Mouse (Mus musculus): ENCODE results near the gene Lmod1. TPM values are rescaled to one million over a fixed set of nuclear protein-coding genes. Genes with fewer than 3 reads are reported as not detected.
"Not testable (repeated sequence)": the region's sequence is repeated elsewhere in the genome, so short reads cannot be mapped to it uniquely, and the experiment has no call there.

Lmod1 gene
- polyA plus RNA-seq, 1 experiment from 2014 or later, result 0.15 TPM

DNA sequence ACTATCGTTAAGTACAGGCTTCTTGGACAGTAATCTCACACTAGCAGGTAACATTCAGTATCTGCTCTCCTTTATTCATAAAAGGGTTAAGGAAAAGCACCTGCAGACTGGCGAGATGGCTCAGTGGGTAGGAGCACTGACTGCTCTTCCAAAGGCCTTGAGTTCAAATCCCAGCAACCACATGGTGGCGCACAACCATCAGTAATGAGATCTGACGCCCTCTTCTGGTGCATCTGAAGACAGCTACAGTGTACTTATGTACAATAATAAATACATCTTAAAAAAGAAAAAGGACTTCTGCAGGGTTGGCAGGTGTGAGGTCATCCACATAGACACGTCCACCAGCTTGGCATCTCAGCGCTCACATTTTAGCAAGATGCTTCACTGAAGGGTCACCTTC, 57.0 kb downstream of the Lmod1 start:
- not testable (repeated sequence) for H3K4me2 ChIP-seq (ENCODE audit: low read length); H3K27me3 ChIP-seq (replicated peaks; ENCODE audit: control insufficient read depth, insufficient read depth, low read length); H3K9ac ChIP-seq (replicated peaks; ENCODE audit: low read depth, low read length); H3K4me3 ChIP-seq (replicated peaks; ENCODE audit: low read length); H3K27ac ChIP-seq (ENCODE audit: low read length); ATAC-seq; H3K4me1 ChIP-seq (replicated peaks; ENCODE audit: control insufficient read depth, insufficient read depth, low read length); H3K9me3 ChIP-seq (ENCODE audit: control insufficient read depth, low read length)
- WGBS, result 62% methylated on average over 6 of the region's 6 CpGs
- peaks cover 33% of the 10 kb centered on the region for H3K36me3 ChIP-seq (ENCODE audit: control insufficient read depth, insufficient read depth)

DNA sequence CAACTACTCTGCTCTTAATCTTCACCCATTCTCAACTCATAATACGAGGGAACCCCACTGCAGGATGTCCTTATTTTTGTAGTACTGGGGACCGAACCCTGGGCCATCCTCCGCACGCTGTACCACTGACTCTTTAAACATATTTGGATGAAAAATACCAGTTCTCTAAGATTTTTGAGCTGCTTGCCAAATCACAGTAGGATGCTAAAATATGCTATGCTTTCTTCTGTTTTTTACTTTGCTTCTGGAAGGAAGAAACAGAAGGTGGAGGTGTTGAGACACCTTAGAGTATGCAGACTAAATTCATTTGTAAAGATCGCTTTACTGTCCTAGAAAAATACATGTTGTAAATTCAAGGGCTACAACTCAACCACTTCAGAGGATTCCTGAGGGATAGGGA, 59.6 kb downstream of the Lmod1 start:
- H3K36me3 ChIP-seq (ENCODE audit: control insufficient read depth, insufficient read depth), result peaks cover 52% of the 10 kb centered on the region
- H3K27me3 ChIP-seq (replicated peaks; ENCODE audit: control insufficient read depth, insufficient read depth, low read length), result no peaks in the 10 kb centered on the region
- no peak overlapping the region for H3K4me2 ChIP-seq (ENCODE audit: low read length)
- H3K9ac ChIP-seq (replicated peaks; ENCODE audit: low read depth, low read length), result no peak overlapping the region
- H3K4me3 ChIP-seq (replicated peaks; ENCODE audit: low read length), result no peak overlapping the region
- H3K4me1 ChIP-seq (replicated peaks; ENCODE audit: control insufficient read depth, insufficient read depth, low read length), result peaks cover 6% of the 10 kb centered on the region; the same call in 1 of the 2 replicates
- WGBS, result 95% methylated on average over 5 of the region's 5 CpGs
- ATAC-seq, result no peak
- H3K27ac ChIP-seq (ENCODE audit: low read length), result no peak overlapping the region
- no peaks in the 10 kb centered on the region for H3K9me3 ChIP-seq (ENCODE audit: control insufficient read depth, low read length)

DNA sequence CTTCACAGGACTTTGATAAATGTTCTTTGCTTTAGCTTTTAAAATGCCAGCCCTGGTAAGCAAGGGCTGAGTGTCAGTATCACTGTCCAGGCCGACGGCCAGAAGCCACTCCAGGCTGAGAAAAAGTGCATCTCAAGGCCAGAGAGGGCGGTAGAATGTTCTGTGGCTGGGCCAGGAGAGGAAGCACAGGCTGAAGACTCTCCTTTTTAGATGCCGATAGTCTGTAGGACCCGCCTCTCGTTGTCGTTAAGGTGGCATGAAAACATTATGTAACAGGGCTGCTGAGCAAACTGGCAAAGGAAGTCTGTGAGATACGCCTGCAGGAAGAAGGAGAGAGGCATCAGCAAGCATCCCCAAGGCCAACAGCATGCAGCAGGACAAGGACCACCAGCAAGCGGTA, 60.6 kb downstream of the Lmod1 start:
- peaks cover 59% of the 10 kb centered on the region for H3K36me3 ChIP-seq (ENCODE audit: control insufficient read depth, insufficient read depth)
- peaks cover 6% of the 10 kb centered on the region; the same call in 1 of the 2 replicates for H3K4me1 ChIP-seq (replicated peaks; ENCODE audit: control insufficient read depth, insufficient read depth, low read length)
- H3K9ac ChIP-seq (replicated peaks; ENCODE audit: low read depth, low read length), result no peak overlapping the region
- no peak overlapping the region for H3K27ac ChIP-seq (ENCODE audit: low read length)
- no peaks in the 10 kb centered on the region for H3K9me3 ChIP-seq (ENCODE audit: control insufficient read depth, low read length)
- no peak overlapping the region for H3K4me3 ChIP-seq (replicated peaks; ENCODE audit: low read length)
- H3K4me2 ChIP-seq (ENCODE audit: low read length), result no peak overlapping the region
- H3K27me3 ChIP-seq (replicated peaks; ENCODE audit: control insufficient read depth, insufficient read depth, low read length), result no peaks in the 10 kb centered on the region
- 88% methylated on average over 9 of the region's 9 CpGs for WGBS
- no peak for ATAC-seq

DNA sequence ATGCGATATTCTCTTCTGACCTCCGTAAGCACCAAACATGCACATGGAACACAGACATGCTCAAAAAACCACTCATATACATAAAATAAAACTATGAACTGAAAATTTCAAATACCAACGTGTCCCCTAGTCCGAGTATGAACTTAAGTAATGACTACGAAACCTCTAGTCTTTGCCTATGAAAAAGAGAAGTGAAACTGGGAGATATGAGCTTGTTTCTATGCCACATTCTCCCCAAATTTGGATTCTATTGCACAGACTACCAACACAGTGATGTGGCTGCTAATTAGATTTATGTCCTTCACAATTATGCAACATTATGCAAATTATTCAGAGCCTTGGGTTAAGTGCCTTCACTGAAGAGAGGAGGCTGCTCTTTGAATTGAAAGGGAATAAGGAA, 74.9 kb downstream of the Lmod1 start:
- Histone ChIP-seq H3K27me3 (replicated peaks; ENCODE audit: control insufficient read depth, insufficient read depth, low read length) (no peaks in the 10 kb centered on the region), H3K4me1 (replicated peaks; ENCODE audit: control insufficient read depth, insufficient read depth, low read length) (no peaks in the 10 kb centered on the region), H3K4me3 (replicated peaks; ENCODE audit: low read length) (no peak overlapping the region), H3K36me3 (ENCODE audit: control insufficient read depth, insufficient read depth) (peaks cover 48% of the 10 kb centered on the region), H3K4me2 (ENCODE audit: low read length) (no peak overlapping the region), H3K27ac (ENCODE audit: low read length) (no peak overlapping the region), H3K9ac (replicated peaks; ENCODE audit: low read depth, low read length) (no peak overlapping the region), H3K9me3 (ENCODE audit: control insufficient read depth, low read length) (no peaks in the 10 kb centered on the region)
- no peak for ATAC-seq
- 94% methylated on average over 5 of the region's 5 CpGs for WGBS

DNA sequence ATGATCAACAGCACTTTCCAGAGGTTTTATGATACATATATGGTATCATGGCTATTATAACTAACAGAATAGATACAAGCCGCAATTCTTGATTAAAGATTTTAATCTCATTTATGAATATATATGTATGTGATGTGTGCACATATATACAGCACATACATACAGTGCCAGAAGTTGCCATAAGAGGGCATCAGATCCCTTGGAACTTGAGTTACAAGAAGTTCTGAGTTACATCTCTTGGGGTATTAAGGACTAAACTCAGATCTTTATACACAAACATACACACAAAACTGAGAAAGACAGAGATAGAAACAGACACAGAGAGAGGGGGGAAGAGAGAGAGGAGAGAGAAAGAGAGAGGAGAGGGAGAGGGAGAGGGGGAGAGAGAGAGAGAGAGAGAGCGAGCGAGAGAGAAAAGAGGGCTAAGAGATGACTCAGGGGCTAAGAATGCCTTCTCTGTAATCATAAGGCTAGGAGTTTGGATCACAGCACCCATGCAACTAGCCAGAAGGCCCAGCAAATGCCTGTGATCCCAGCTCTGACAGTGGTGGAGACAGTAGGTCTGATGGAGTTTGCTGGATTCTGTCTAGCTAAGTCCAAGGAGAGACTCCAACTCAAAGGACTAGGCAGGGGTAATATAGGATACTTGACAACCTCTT, 77.0 kb downstream of the Lmod1 start:
- 98% methylated on average over 3 of the region's 3 CpGs for WGBS
- H3K9me3 ChIP-seq (ENCODE audit: control insufficient read depth, low read length), result no peaks in the 10 kb centered on the region

DNA sequence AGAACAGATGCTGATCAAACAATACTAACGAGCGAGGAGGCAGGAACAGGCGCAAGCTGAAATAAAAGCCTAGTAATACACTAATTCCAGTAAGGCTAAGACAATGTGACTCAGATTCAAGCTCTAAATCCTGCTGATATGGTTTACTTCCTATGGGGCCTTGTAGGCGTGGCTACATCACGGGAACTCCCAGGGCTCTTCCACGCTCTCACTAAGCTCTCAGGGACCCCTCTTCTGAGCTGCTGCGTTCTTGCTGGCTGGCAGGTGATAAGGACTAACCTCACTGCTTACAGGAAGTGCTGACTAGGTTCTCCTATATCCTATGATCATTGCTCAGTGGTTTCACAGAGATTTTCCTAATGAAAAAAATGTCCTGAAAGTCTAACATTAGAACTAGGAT, 80.7 kb downstream of the Lmod1 start:
- 58% methylated on average over 7 of the region's 7 CpGs for WGBS
- no peak overlapping the region for H3K27ac ChIP-seq (ENCODE audit: low read length)
- H3K27me3 ChIP-seq (replicated peaks; ENCODE audit: control insufficient read depth, insufficient read depth, low read length), result no peaks in the 10 kb centered on the region
- no peaks in the 10 kb centered on the region for H3K4me1 ChIP-seq (replicated peaks; ENCODE audit: control insufficient read depth, insufficient read depth, low read length)
- H3K4me2 ChIP-seq (ENCODE audit: low read length), result no peak overlapping the region
- no peak for ATAC-seq
- no peak overlapping the region for H3K9ac ChIP-seq (replicated peaks; ENCODE audit: low read depth, low read length)
- H3K9me3 ChIP-seq (ENCODE audit: control insufficient read depth, low read length), result no peaks in the 10 kb centered on the region
- H3K36me3 ChIP-seq (ENCODE audit: control insufficient read depth, insufficient read depth), result peaks cover 67% of the 10 kb centered on the region
- no peak overlapping the region for H3K4me3 ChIP-seq (replicated peaks; ENCODE audit: low read length)

More for the DNA sequence above, 77.0 kb downstream of the Lmod1 start:
- Histone ChIP-seq H3K36me3 (ENCODE audit: control insufficient read depth, insufficient read depth) (peaks cover 56% of the 10 kb centered on the region), H3K4me3 (replicated peaks; ENCODE audit: low read length) (no peak overlapping the region), H3K27me3 (replicated peaks; ENCODE audit: control insufficient read depth, insufficient read depth, low read length) (no peaks in the 10 kb centered on the region), H3K4me2 (ENCODE audit: low read length) (no peak overlapping the region), H3K9ac (replicated peaks; ENCODE audit: low read depth, low read length) (no peak overlapping the region), H3K4me1 (replicated peaks; ENCODE audit: control insufficient read depth, insufficient read depth, low read length) (no peaks in the 10 kb centered on the region), H3K27ac (ENCODE audit: low read length) (no peak overlapping the region)
- no peak for ATAC-seq

DNA sequence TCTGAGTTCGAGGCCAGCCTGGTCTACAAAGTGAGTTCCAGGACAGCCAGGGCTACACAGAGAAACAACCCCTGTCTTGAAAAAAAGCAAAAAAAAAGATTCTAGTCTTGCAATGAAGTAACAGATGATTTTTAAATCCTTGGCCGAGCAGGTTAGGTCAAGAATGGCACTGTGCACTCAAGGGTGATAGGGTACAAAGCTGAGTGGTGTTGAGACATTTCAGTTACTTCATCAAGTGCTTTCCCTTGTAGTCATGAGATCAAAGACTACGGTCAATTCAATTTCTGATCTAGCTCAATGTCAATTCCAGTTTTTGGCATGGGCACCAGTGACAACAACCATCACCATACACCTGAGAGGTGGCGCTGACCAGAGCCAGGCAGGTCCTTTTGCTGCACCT, 84.4 kb downstream of the Lmod1 start:
- 97% methylated on average over 4 of the region's 4 CpGs for whole genome bisulfite sequencing
- Histone ChIP-seq H3K36me3 (ENCODE audit: control insufficient read depth, insufficient read depth) (peaks cover 59% of the 10 kb centered on the region), H3K4me3 (replicated peaks; ENCODE audit: low read length) (no peak overlapping the region), H3K27ac (ENCODE audit: low read length) (no peak overlapping the region), H3K9ac (replicated peaks; ENCODE audit: low read depth, low read length) (no peak overlapping the region), H3K4me2 (ENCODE audit: low read length) (no peak overlapping the region), H3K4me1 (replicated peaks; ENCODE audit: control insufficient read depth, insufficient read depth, low read length) (no peaks in the 10 kb centered on the region), H3K27me3 (replicated peaks; ENCODE audit: control insufficient read depth, insufficient read depth, low read length) (no peaks in the 10 kb centered on the region), H3K9me3 (ENCODE audit: control insufficient read depth, low read length) (no peaks in the 10 kb centered on the region)
- no peak for ATAC-seq

DNA sequence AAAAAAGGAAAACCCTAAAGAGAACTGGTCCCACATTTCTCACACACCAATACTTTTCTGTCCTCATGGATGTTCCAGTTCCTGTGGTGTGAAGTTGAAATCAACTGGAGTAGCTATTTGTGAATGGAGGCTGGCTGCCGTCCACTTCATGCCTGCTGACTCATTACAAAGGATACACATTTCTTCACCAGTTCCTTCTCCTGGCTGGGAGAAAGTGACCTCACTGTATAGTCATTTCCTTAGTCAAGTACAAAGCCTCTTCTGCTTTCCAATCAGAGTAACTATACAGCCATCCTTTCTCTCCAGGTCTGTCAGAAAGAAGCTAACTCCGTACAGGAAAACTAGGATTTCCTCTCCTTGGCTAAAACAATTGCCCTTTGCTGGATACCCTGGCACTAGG, 86.4 kb downstream of the Lmod1 start:
- no peak overlapping the region for H3K27ac ChIP-seq (ENCODE audit: low read length)
- H3K36me3 ChIP-seq (ENCODE audit: control insufficient read depth, insufficient read depth), result peaks cover 53% of the 10 kb centered on the region
- no peak for ATAC-seq
- no peak overlapping the region for H3K4me3 ChIP-seq (replicated peaks; ENCODE audit: low read length)
- no peak overlapping the region for H3K4me2 ChIP-seq (ENCODE audit: low read length)
- WGBS, result 51% methylated on average over 2 of the region's 2 CpGs
- H3K9me3 ChIP-seq (ENCODE audit: control insufficient read depth, low read length), result no peaks in the 10 kb centered on the region
- H3K27me3 ChIP-seq (replicated peaks; ENCODE audit: control insufficient read depth, insufficient read depth, low read length), result no peaks in the 10 kb centered on the region
- H3K9ac ChIP-seq (replicated peaks; ENCODE audit: low read depth, low read length), result no peak overlapping the region
- H3K4me1 ChIP-seq (replicated peaks; ENCODE audit: control insufficient read depth, insufficient read depth, low read length), result no peaks in the 10 kb centered on the region

DNA sequence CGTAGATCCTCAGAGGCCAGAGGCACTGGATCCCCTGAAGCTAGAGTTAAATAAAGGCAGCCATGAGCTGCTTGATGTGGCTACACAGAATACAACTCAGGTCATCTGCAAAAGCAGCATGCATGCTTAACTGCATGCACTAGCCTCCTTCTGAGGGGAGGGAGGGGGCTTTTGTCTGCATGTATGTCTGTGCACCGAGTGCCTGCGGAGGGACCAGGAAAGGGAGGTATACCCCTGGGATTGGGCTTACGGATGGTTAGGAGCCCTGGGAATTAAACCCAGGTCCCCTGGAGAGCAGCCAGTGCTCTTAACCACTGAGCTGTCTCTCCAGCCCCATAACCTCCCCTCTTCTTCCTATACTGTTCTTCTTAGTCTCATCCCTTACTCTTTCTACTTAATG, 87.5 kb downstream of the Lmod1 start:
- peaks cover 53% of the 10 kb centered on the region for H3K36me3 ChIP-seq (ENCODE audit: control insufficient read depth, insufficient read depth)
- H3K4me2 ChIP-seq (ENCODE audit: low read length), result no peak overlapping the region
- H3K27me3 ChIP-seq (replicated peaks; ENCODE audit: control insufficient read depth, insufficient read depth, low read length), result no peaks in the 10 kb centered on the region
- ATAC-seq, result no peak
- WGBS, result 88% methylated on average over 4 of the region's 4 CpGs
- H3K9me3 ChIP-seq (ENCODE audit: control insufficient read depth, low read length), result no peaks in the 10 kb centered on the region
- H3K9ac ChIP-seq (replicated peaks; ENCODE audit: low read depth, low read length), result no peak overlapping the region
- H3K4me3 ChIP-seq (replicated peaks; ENCODE audit: low read length), result no peak overlapping the region
- no peaks in the 10 kb centered on the region for H3K4me1 ChIP-seq (replicated peaks; ENCODE audit: control insufficient read depth, insufficient read depth, low read length)
- no peak overlapping the region for H3K27ac ChIP-seq (ENCODE audit: low read length)

DNA sequence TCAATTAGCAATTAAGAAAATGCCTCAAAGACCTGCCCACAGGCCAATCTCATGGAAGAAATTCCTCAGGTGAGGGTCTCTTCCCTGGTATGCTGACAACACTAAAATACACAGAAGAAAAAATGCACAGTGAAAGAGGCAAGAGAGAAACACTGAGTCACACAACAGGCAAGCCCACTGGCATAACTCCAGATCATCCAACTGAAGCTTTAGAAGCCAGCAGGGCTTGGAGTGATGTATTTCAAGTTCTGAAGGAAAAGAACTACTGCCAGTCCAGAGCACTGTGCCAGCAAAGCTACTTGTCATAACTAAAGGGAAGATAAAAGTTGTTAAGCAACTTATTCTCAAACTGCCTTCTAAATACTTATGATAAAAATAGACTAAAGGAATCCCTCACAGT, 89.4 kb downstream of the Lmod1 start:
- peaks cover 51% of the 10 kb centered on the region for H3K36me3 ChIP-seq (ENCODE audit: control insufficient read depth, insufficient read depth)

More for the DNA sequence above, 89.4 kb downstream of the Lmod1 start:
- no peak overlapping the region for H3K4me2 ChIP-seq (ENCODE audit: low read length)
- H3K9ac ChIP-seq (replicated peaks; ENCODE audit: low read depth, low read length), result no peak overlapping the region
- no peak overlapping the region for H3K4me3 ChIP-seq (replicated peaks; ENCODE audit: low read length)
- ATAC-seq, result no peak
- H3K4me1 ChIP-seq (replicated peaks; ENCODE audit: control insufficient read depth, insufficient read depth, low read length), result no peaks in the 10 kb centered on the region
- H3K27ac ChIP-seq (ENCODE audit: low read length), result no peak overlapping the region
- H3K9me3 ChIP-seq (ENCODE audit: control insufficient read depth, low read length), result no peaks in the 10 kb centered on the region
- no peaks in the 10 kb centered on the region for H3K27me3 ChIP-seq (replicated peaks; ENCODE audit: control insufficient read depth, insufficient read depth, low read length)
